Mouse (Mus musculus) MEL (cell line): ENCODE measurements around the gene Gm6377. TPM values are rescaled to one million over a fixed set of nuclear protein-coding genes. Genes with fewer than 3 reads are reported as not detected.

Experiments used
- DNase-seq: peaks from one replicate; pipeline ENCODE4 v3.0.0; 2011; ENCODE audit warnings: low read depth, low spot score
- H3K27ac ChIP-seq: 2 replicates; pipeline ENCODE4 v1.5.1; 2012; ENCODE audit warnings: low read depth, mild to moderate bottlenecking, control low read depth, low read length, moderate library complexity; ENCODE audit not compliant: control insufficient read depth
- H3K27me3 ChIP-seq, 2 experiments: fragments of 150-350 bp in 1 of 2; sonication (generic) in 1 of 2; 2 replicates each; pipeline ENCODE4 v1.6.1; 2012; ENCODE audit warnings: low read length in 2 of 2, mild to moderate bottlenecking in 2 of 2, improper control_type of control experiment in 1 of 2, moderate library complexity in 1 of 2; ENCODE audit not compliant: insufficient read depth in 2 of 2, control insufficient read depth in 1 of 2
- H3K36me3 ChIP-seq, 2 experiments: 2 replicates each; pipeline ENCODE4 v1.6.1; 2012 to 2014; ENCODE audit warnings: low read length in 2 of 2, improper control_type of control experiment in 1 of 2, inconsistent platforms in 1 of 2, mild to moderate bottlenecking in 1 of 2; ENCODE audit not compliant: insufficient read depth in 2 of 2, control insufficient read depth in 1 of 2
- H3K4me1 ChIP-seq, 2 experiments: fragments of 150-350 bp in 1 of 2; sonication (generic) in 1 of 2; 2 replicates each; pipeline ENCODE4 v1.6.1; 2012; ENCODE audit warnings: low read length in 2 of 2, improper control_type of control experiment in 1 of 2, mild to moderate bottlenecking in 1 of 2; ENCODE audit not compliant: insufficient read depth in 2 of 2, control insufficient read depth in 1 of 2
- H3K4me3 ChIP-seq, 2 experiments: fragments of 150-350 bp in 1 of 2; sonication (generic) in 1 of 2; 2 replicates each; pipeline ENCODE4 v1.5.1; 2012; ENCODE audit warnings: low read depth in 2 of 2, low read length in 2 of 2, mild to moderate bottlenecking in 2 of 2, moderate library complexity in 2 of 2, control low read depth in 1 of 2, improper control_type of control experiment in 1 of 2; ENCODE audit not compliant: control insufficient read depth in 1 of 2, insufficient read depth in 1 of 2
- H3K79me2 ChIP-seq: 2 replicates; pipeline ENCODE4 v1.6.1; 2012; ENCODE audit warnings: mild to moderate bottlenecking, low read length, moderate library complexity; ENCODE audit not compliant: control insufficient read depth, poor library complexity, insufficient read depth
- H3K9ac ChIP-seq: 2 replicates; pipeline ENCODE4 v1.6.1; 2012; ENCODE audit warnings: low read depth, mild to moderate bottlenecking, control low read depth, low read length, moderate library complexity; ENCODE audit not compliant: control insufficient read depth, poor library complexity, severe bottlenecking
- H3K9me3 ChIP-seq: fragments of 150-350 bp; sonication (generic); replicated peaks from 2 replicates; pipeline ENCODE4 v1.6.1; 2012; ENCODE audit warnings: mild to moderate bottlenecking, low read length, improper control_type of control experiment, moderate library complexity; ENCODE audit not compliant: insufficient read depth
- CHD1 ChIP-seq: IDR thresholded peaks from 2 replicates; pipeline ENCODE4 v1.6.1; 2012; ENCODE audit warnings: low read depth, mild to moderate bottlenecking, inconsistent platforms, low read length, improper control_type of control experiment
- CTCF ChIP-seq, 3 experiments: IDR thresholded peaks in 2 of 3; conservative IDR thresholded peaks in 1 of 3; 2 replicates each; pipeline ENCODE4 v1.5.1; 2011 to 2012; ENCODE audit warnings: low read length in 3 of 3, low read depth in 2 of 3, mild to moderate bottlenecking in 2 of 3, improper control_type of control experiment in 1 of 3, inconsistent platforms in 1 of 3, mixed read lengths in 1 of 3, moderate library complexity in 1 of 3; ENCODE audit not compliant: control insufficient read depth in 1 of 3, insufficient read depth in 1 of 3, poor library complexity in 1 of 3, severe bottlenecking in 1 of 3
- EP300 ChIP-seq, 2 experiments: IDR thresholded peaks; 2 replicates each; pipeline ENCODE4 v1.6.1; 2011; ENCODE audit warnings: improper control_type of control experiment in 2 of 2, low read length in 2 of 2, low read depth in 1 of 2, mild to moderate bottlenecking in 1 of 2
- GABPA ChIP-seq: IDR thresholded peaks from 2 replicates; pipeline ENCODE4 v1.6.1; 2012; ENCODE audit warnings: low read depth, mild to moderate bottlenecking, inconsistent platforms, low read length, improper control_type of control experiment, moderate library complexity
- JUND ChIP-seq: IDR thresholded peaks from 2 replicates; pipeline ENCODE4 v1.6.1; 2011; ENCODE audit warnings: low read depth, mild to moderate bottlenecking, improper control_type of control experiment, low read length
- KAT2A ChIP-seq: conservative IDR thresholded peaks from 2 replicates; pipeline ENCODE4 v1.6.1; 2012; ENCODE audit warnings: low read depth, low read length, improper control_type of control experiment, inconsistent platforms
- MAX ChIP-seq: IDR thresholded peaks from 2 replicates; pipeline ENCODE4 v1.6.1; 2011; ENCODE audit warnings: low read length, improper control_type of control experiment
- MEF2A ChIP-seq: IDR thresholded peaks from 2 replicates; pipeline ENCODE4 v1.6.1; 2014; ENCODE audit warnings: low read depth, mild to moderate bottlenecking, inconsistent platforms, low read length, improper control_type of control experiment; ENCODE audit not compliant: poor library complexity, insufficient replicate concordance, severe bottlenecking; ENCODE audit errors: extremely low read depth
- MYB ChIP-seq: IDR thresholded peaks from 2 replicates; pipeline ENCODE4 v1.6.1; 2011; ENCODE audit warnings: mild to moderate bottlenecking, low read depth, low read length, improper control_type of control experiment
- MYC ChIP-seq: IDR thresholded peaks from 2 replicates; pipeline ENCODE4 v1.6.1; 2011; ENCODE audit warnings: low read depth, mild to moderate bottlenecking, low read length, improper control_type of control experiment, moderate library complexity
- NELFE ChIP-seq: IDR thresholded peaks from 2 replicates; pipeline ENCODE4 v1.6.1; 2011; ENCODE audit warnings: low read depth, low read length, improper control_type of control experiment
- NRF1 ChIP-seq: IDR thresholded peaks from 2 replicates; pipeline ENCODE4 v1.6.1; 2014; ENCODE audit warnings: low read depth, mild to moderate bottlenecking, inconsistent platforms, low read length, improper control_type of control experiment, moderate library complexity; ENCODE audit not compliant: poor library complexity, insufficient read depth, severe bottlenecking
- POLR2AphosphoS5 ChIP-seq: IDR thresholded peaks from 2 replicates; pipeline ENCODE4 v1.6.1; 2012; ENCODE audit warnings: low read depth, borderline replicate concordance, mild to moderate bottlenecking, inconsistent platforms, low read length, moderate library complexity, mixed read lengths
- RAD21 ChIP-seq: IDR thresholded peaks from 2 replicates; pipeline ENCODE4 v1.6.1; 2011; ENCODE audit warnings: mild to moderate bottlenecking, low read depth, low read length, improper control_type of control experiment
- RCOR1 ChIP-seq: IDR thresholded peaks from 2 replicates; pipeline ENCODE4 v1.6.1; 2012; ENCODE audit warnings: low read depth, mild to moderate bottlenecking, inconsistent platforms, low read length, improper control_type of control experiment
- ZKSCAN1 ChIP-seq: IDR thresholded peaks from 2 replicates; pipeline ENCODE4 v1.6.1; 2012; ENCODE audit warnings: low read depth, mild to moderate bottlenecking, inconsistent platforms, low read length, improper control_type of control experiment, moderate library complexity
- polyA plus RNA-seq, 2 experiments: library from polyadenylated mRNA; stranded (reverse) in 1 of 2; unstranded in 1 of 2; fragments of >175 nt in 1 of 2; fragments of >200 nt in 1 of 2; gene quantifications; 2 replicates each; pipeline versions ENCODE4 v1.2.1 to v1.2.4; 2012; ENCODE audit warnings: low replicate concordance in 2 of 2, low read depth in 1 of 2; ENCODE audit not compliant: insufficient read length in 2 of 2, insufficient read depth in 1 of 2, missing spikeins in 1 of 2
- total RNA-seq: library from RNA; depleted of rRNA; stranded (reverse); fragments of 300-350 nt; gene quantifications from 2 replicates; pipeline ENCODE4 v1.2.3, GENCODE M21; 2012

Gm6377 gene
- total and polyA plus RNA-seq, 3 experiments: 0.07 to 0.08 TPM; not detected in 1

GRCm38 (mm10) chrX:109191436-109191835, 5.1 kb upstream of the Gm6377 start:
- H3K27ac ChIP-seq: no peak overlapping the region
- H3K4me1 ChIP-seq: no peaks in the 10 kb centered on the region; a peak in 1 of 4 replicates
- no peak overlapping the region for H3K4me3 ChIP-seq
- H3K36me3 ChIP-seq: no peaks in the 10 kb centered on the region
- H3K9ac ChIP-seq: no peak overlapping the region
- H3K27me3 ChIP-seq: no peaks in the 10 kb centered on the region
- peak; percentile 35 for DNase-seq
- H3K9me3 ChIP-seq: no peaks in the 10 kb centered on the region
- no peaks in the 10 kb centered on the region for H3K79me2 ChIP-seq
- no peak for TF ChIP-seq POLR2AphosphoS5
- TF ChIP-seq MYB: no peak

DNA sequence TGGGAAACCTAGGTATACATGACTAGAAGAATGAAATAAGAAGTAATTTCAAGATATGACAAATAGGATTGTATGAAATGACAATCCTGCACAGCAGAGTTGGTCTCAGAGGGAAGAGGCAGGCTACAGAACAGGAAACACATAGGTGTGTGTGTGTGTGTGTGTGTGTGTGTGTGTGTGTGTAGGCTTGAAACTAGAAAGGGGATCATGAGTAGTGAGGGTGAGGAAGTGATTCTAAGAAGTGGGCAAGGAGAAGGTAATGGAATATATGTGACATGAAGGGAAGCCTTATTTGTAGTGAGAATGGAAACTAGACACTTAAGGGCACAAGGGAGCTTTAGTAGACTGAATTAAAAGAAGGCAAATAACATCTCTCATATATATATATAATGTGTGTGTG, 11.3 kb downstream of the Gm6377 start:
- no peak overlapping the region for H3K4me3 ChIP-seq
- no peak overlapping the region for H3K27ac ChIP-seq
- TF ChIP-seq RAD21 (no peak), GABPA (no peak), JUND (no peak), NRF1 (no peak), ZKSCAN1 (no peak), MYB (no peak), RCOR1 (no peak)
- H3K27me3 ChIP-seq: no peaks in the 10 kb centered on the region
- no peak for DNase-seq
- no peaks in the 10 kb centered on the region for H3K9me3 ChIP-seq
- H3K79me2 ChIP-seq: no peaks in the 10 kb centered on the region
- H3K36me3 ChIP-seq: no peaks in the 10 kb centered on the region
- no peak overlapping the region for H3K9ac ChIP-seq
- H3K4me1 ChIP-seq: no peaks in the 10 kb centered on the region

DNA sequence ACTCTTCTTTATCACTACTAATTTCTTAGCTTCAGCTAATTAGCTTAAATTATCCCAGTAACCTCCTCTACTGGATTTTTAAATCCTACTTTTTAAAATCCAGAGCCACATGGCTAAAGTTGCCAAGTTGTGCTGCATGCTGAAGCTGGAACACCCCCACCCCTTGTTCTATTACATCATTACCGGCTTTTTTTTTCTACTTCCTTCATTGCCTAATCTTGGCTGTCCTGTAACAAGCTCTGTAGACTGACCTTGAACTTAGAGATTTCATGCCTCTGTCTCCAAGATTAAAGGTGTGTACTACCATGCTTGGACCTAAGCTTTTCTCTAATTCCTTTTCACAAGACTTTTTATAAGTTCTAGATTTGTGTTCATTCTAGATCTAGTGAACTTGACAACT, 32.2 kb downstream of the Gm6377 start:
- Histone ChIP-seq H3K79me2 (no peaks in the 10 kb centered on the region), H3K27ac (no peak overlapping the region), H3K9me3 (no peaks in the 10 kb centered on the region), H3K9ac (no peak overlapping the region), H3K36me3 (no peaks in the 10 kb centered on the region), H3K4me3 (no peak overlapping the region), H3K4me1 (no peaks in the 10 kb centered on the region), H3K27me3 (no peaks in the 10 kb centered on the region)
- TF ChIP-seq JUND (no peak), ZKSCAN1 (no peak), MYC (no peak), NRF1 (no peak), CHD1 (no peak), KAT2A (no peak), MEF2A (no peak), MAX (no peak), CTCF (IDR thresholded peaks at IDR 0.05 in 2 of 3, conservative IDR thresholded peaks at IDR 0.05 in 1 of 3; ENCODE audit: control insufficient read depth in 1 of 3, insufficient read depth in 1 of 3, low read depth in 2 of 3, low read length in 3 of 3, poor library complexity in 1 of 3, severe bottlenecking in 1 of 3) (no peak), EP300 (IDR thresholded peaks at IDR 0.05; ENCODE audit: low read depth in 1 of 2, low read length in 2 of 2) (no peak), NELFE (no peak), POLR2AphosphoS5 (no peak)
- DNase-seq: no peak
